Mouse (Mus musculus): ENCODE data around the gene Spata1. TPM values are rescaled to one million over a fixed set of nuclear protein-coding genes. Genes with fewer than 3 reads are reported as not detected.

Spata1 gene
- polyA plus RNA-seq, 1 experiment: 6.7 TPM

DNA sequence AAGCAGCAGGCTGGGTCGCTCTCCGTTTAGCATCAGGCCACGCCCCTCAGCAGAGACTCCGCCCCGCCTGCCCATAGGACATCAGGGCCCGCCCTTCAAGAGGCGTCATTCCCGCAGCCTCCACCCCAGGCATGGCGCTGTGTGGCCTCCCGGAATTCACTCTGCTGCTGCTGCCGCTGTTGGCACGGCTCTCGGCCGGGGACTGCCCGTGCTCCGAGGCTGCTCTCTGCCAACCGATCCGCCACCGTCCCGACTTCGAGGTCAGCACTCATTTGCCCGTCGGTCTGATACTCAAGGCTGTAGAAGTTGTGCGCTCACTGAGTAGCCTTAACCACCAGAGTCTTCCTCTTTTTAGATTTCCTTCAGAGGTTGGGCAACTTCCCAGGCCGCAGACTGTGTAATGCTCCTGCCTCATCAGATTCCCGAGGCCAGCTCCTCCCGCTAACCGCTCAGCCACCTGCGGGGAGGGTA lies 49.1 kb downstream of the Spata1 start:
- TF ChIP-seq POLR2A (IDR thresholded peaks at IDR 0.05; ENCODE audit: borderline replicate concordance, extremely low read depth, insufficient read depth, insufficient read length, poor library complexity, severe bottlenecking): peak; percentile 79; the same call in 1 of the 2 replicates
- TF ChIP-seq CTCF (IDR thresholded peaks at IDR 0.05; ENCODE audit: borderline replicate concordance, extremely low read depth, insufficient read depth, insufficient read length): peak; percentile 20; the same call in 1 of the 2 replicates
- DNase-seq (ENCODE audit: low read depth): peak; percentile 97

DNA sequence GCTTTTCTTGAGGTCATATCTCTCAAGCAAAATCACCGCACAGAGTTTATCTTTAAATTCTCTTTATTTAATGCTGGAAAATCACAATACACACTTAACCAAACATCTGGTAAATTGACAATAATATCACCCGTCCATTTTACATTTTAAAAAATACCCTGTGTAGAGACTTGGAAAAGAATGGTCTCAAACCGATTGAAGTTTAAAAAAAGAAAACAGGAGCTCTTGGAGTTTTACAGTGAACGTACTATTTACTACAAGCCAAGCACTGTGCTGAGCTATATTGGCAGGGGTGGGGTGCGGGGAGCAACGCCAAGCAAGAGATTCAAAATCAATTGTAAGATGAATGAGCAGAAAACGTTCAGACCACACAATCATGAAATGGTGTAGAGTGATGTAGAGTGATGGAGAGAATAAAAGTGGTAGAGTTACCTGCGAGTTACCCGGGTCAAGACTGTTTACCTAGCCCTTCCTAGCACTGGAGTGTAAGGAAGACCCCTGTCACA lies 49.8 kb downstream of the Spata1 start, which contains the start of gene Ctbs:
Gene Ctbs (plus strand): TSS at position 51 of the 506 bp plus-strand sequence.
- no peak for DNase-seq (ENCODE audit: low read depth)
- no peak for TF ChIP-seq POLR2A (IDR thresholded peaks at IDR 0.05; ENCODE audit: borderline replicate concordance, extremely low read depth, insufficient read depth, insufficient read length, poor library complexity, severe bottlenecking)
- no peak for TF ChIP-seq CTCF (IDR thresholded peaks at IDR 0.05; ENCODE audit: borderline replicate concordance, extremely low read depth, insufficient read depth, insufficient read length)

DNA sequence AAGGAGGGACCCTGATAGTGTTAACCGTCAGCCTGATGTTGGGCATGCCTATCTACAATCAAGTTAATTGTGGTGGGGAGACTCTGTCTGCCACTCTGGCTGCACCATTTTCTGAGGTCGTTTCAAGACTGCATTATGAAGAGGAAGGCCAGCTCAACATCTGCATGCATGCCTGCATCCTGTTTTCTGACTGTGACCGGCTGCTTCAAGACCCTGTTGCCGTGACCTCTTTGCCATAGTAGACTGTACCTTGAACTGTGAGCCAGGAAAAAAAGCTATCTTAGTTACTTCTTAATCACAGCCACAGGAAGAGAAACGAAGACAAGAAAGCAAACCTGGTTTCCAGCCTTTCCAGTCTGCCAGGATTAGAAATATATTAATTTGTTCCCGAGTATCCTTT lies 50.6 kb downstream of the Spata1 start:
- DNase-seq (ENCODE audit: low read depth): no peak
- TF ChIP-seq POLR2A (IDR thresholded peaks at IDR 0.05; ENCODE audit: borderline replicate concordance, extremely low read depth, insufficient read depth, insufficient read length, poor library complexity, severe bottlenecking) (no peak), CTCF (IDR thresholded peaks at IDR 0.05; ENCODE audit: borderline replicate concordance, extremely low read depth, insufficient read depth, insufficient read length) (no peak)

DNA sequence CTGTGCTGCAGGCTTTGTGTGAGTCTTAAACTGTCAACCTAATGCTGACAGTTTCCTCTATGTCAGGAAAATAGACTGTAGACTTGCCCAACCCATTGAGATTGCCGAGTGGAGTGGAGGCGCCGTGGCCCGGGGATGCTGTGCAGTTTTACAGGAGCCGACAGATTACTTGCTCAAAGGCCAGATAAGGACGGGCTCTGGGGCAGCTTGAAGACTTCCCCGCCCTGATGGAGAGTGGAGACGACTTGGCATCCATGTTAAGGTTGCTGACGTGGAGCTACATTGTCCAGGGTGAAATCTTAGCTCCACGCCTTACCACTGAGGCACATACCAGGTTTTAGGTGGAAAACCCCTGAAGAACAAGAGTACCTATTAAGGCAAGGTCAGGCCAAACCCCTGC lies 51.2 kb downstream of the Spata1 start:
- DNase-seq (ENCODE audit: low read depth): no peak
- no peak for TF ChIP-seq CTCF (IDR thresholded peaks at IDR 0.05; ENCODE audit: borderline replicate concordance, extremely low read depth, insufficient read depth, insufficient read length)
- TF ChIP-seq POLR2A (IDR thresholded peaks at IDR 0.05; ENCODE audit: borderline replicate concordance, extremely low read depth, insufficient read depth, insufficient read length, poor library complexity, severe bottlenecking): no peak

DNA sequence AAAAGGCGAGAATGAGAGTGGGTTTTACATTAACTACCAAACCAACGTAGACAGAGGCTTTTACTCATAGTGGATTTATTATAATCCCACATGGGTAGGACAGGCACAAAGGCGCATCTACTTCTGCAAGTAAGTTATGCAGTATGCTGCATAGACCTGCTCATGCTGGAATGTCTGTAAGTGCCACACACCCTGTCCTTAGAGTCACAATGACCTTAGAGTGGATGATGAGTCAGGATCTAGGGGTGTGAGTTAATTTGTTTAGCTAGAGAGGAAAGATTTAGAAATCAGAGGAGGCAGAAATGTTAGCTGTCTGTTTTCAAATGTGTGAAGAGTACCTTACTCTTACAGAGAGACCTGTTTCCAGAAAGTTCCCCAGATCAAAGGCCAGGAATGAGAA lies 52.0 kb downstream of the Spata1 start:
- no peak for DNase-seq (ENCODE audit: low read depth)
- TF ChIP-seq POLR2A (IDR thresholded peaks at IDR 0.05; ENCODE audit: borderline replicate concordance, extremely low read depth, insufficient read depth, insufficient read length, poor library complexity, severe bottlenecking) (no peak), CTCF (IDR thresholded peaks at IDR 0.05; ENCODE audit: borderline replicate concordance, extremely low read depth, insufficient read depth, insufficient read length) (no peak)

DNA sequence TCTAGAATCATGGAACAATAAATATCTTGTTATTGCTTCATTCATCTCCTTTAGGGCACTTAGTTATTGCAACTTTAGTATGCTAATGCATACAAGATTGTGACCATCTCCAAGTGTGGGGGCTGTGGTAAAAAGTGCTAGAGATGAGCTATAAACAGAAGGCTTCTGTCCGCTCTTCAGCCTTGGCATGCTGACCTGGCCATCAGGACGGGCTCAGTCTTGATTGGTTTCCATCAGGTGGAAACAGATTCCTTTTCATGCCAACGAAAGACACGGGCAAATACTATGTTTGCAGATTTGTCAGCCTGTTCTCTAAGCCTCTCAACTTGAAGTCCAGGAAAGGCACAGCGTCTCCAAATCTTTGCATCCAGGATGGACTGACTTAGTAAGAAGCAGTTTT lies 52.4 kb downstream of the Spata1 start:
- no peak for DNase-seq (ENCODE audit: low read depth)
- no peak for TF ChIP-seq CTCF (IDR thresholded peaks at IDR 0.05; ENCODE audit: borderline replicate concordance, extremely low read depth, insufficient read depth, insufficient read length)
- TF ChIP-seq POLR2A (IDR thresholded peaks at IDR 0.05; ENCODE audit: borderline replicate concordance, extremely low read depth, insufficient read depth, insufficient read length, poor library complexity, severe bottlenecking): no peak

DNA sequence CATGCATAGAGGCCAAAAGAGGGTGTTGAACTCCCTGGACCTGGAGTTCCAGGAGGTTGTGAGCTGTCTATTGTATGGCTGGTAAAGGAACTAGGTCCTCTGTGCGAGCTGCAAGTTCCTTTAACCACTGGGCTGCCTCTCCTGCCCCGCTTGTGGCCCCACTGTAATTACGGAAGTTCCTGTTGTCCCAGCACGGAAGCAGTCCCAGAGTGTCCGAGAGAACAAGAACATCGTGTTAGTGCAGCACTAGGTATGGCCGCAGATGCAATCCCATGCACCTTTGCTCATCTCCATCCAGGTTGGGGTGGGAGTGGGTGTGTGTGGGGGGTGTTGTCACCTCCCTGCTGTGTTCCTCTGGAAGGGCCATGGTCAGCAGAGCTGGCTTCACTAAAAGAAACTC lies 54.7 kb downstream of the Spata1 start:
- TF ChIP-seq CTCF (IDR thresholded peaks at IDR 0.05; ENCODE audit: borderline replicate concordance, extremely low read depth, insufficient read depth, insufficient read length) (no peak), POLR2A (IDR thresholded peaks at IDR 0.05; ENCODE audit: borderline replicate concordance, extremely low read depth, insufficient read depth, insufficient read length, poor library complexity, severe bottlenecking) (no peak)

DNA sequence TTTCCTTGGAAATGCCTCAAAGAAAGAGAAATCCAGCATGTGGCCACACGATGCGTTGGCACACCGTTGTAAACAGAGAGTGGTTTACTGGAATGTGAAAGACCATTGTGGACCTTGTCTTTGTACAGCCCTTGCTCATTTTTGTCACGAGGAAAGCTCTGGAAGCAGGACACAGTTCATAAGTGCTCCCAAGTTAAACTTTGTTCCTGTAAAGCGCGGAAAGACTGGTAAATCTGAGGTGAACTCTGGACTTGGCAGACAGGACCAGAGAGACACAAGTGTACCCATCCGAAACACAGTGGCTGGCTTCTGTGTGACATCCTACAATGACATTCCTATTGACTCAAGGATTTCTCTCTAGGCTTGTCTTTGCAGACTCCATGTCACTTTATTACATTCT lies 56.2 kb downstream of the Spata1 start:
- TF ChIP-seq POLR2A (IDR thresholded peaks at IDR 0.05; ENCODE audit: borderline replicate concordance, extremely low read depth, insufficient read depth, insufficient read length, poor library complexity, severe bottlenecking) (no peak), CTCF (IDR thresholded peaks at IDR 0.05; ENCODE audit: borderline replicate concordance, extremely low read depth, insufficient read depth, insufficient read length) (no peak)
- no peak for DNase-seq (ENCODE audit: low read depth)

More for the DNA sequence above, 54.7 kb downstream of the Spata1 start:
- DNase-seq (ENCODE audit: low read depth): no peak

DNA sequence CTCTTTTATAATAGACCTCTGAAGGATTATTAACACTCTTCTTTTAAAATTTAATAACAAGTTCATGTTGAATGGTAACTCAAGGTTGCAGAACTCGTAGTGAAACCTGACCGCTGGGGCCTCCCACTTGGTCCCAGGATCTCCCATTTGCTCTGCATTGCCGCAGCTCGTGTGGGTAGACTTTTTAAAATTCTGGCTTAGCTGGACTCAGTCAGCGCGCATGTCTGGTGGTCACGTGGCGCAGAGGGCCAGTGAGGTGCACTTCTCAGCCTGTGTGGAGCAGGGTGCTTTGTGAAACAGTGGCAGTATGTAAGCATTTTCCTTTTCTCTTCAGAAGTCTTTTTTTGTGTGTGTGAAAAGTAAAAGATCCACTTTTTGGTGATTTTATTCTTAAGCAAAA lies 56.6 kb downstream of the Spata1 start:
- DNase-seq (ENCODE audit: low read depth): no peak

DNA sequence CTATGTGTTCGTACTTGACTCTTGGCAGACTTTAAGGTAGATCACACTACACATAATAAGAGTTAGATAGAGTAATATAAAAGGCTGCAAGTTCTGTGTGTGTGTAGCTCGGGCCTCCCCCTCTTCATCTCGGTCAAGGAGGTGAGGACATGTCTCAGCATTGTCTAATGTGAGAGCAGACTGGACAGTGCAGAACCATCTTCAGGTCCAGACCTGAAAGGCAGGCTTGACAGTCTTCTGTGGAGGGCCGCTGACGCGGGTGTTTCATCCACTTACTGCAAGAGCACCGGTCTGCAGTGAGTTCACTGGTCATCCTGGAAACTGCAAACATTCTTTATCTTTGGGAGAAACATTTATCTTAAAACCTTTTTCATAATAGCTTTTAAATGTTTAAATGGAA lies 57.1 kb downstream of the Spata1 start:
- DNase-seq (ENCODE audit: low read depth): no peak
- TF ChIP-seq CTCF (IDR thresholded peaks at IDR 0.05; ENCODE audit: borderline replicate concordance, extremely low read depth, insufficient read depth, insufficient read length) (no peak), POLR2A (IDR thresholded peaks at IDR 0.05; ENCODE audit: borderline replicate concordance, extremely low read depth, insufficient read depth, insufficient read length, poor library complexity, severe bottlenecking) (no peak)

More for the DNA sequence above, 56.6 kb downstream of the Spata1 start:
- TF ChIP-seq CTCF (IDR thresholded peaks at IDR 0.05; ENCODE audit: borderline replicate concordance, extremely low read depth, insufficient read depth, insufficient read length) (no peak), POLR2A (IDR thresholded peaks at IDR 0.05; ENCODE audit: borderline replicate concordance, extremely low read depth, insufficient read depth, insufficient read length, poor library complexity, severe bottlenecking) (no peak)

DNA sequence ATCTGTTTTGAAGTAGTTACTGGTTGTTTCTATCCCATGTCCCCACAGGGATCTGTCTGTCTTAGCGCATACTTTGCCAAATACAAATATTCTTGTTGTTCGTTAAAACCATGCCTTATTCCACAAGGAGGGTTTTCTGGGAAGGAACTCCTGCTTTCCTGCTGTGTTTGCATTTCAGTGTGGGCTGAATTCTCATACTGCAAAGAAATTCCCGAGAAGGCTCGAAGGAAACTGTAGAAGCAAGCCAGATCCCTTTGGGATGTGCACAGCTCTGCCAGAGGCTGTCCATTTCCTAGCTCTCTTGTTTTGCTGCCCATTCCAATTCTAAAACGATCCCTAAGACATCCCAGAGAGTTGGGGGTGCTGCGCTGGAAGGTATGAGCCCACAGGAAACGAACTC lies 59.1 kb downstream of the Spata1 start:
- DNase-seq (ENCODE audit: low read depth): no peak
- TF ChIP-seq CTCF (IDR thresholded peaks at IDR 0.05; ENCODE audit: borderline replicate concordance, extremely low read depth, insufficient read depth, insufficient read length): no peak

DNA sequence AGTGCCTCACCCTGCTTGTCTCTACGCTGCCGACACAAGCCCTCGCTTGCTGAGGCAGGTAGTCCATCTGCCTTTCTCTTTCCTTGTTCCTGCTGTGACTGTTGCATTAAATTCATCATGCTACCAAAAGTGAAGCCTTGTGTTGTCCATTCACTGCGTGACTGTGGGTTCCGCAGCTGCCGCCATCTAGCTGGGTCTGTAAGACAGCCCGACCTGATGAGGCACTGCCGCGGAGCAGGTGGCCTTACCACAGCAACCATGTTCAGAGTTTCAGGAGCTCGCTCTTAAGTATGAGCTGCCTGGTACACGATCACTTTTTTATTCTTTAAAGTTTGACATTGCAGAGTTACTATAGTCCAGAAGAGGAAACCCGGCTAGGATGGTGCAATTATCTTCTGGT lies 59.5 kb downstream of the Spata1 start:
- TF ChIP-seq CTCF (IDR thresholded peaks at IDR 0.05; ENCODE audit: borderline replicate concordance, extremely low read depth, insufficient read depth, insufficient read length) (no peak), POLR2A (IDR thresholded peaks at IDR 0.05; ENCODE audit: borderline replicate concordance, extremely low read depth, insufficient read depth, insufficient read length, poor library complexity, severe bottlenecking) (no peak)
- DNase-seq (ENCODE audit: low read depth): no peak

All from brain, embryonic 14.5 days (tissue).